Mouse (Mus musculus): ENCODE results near the gene Hdac9. TPM values are rescaled to one million over a fixed set of nuclear protein-coding genes. Genes with fewer than 3 reads are reported as not detected.

Hdac9 gene
- total and polyA plus RNA-seq, 2 experiments: 0.56 to 1.6 TPM

- Histone ChIP-seq H3K4me1 (ENCODE audit: control insufficient read depth, insufficient read depth, low read length) (no peaks in the 10 kb centered on the region), H3K36me3 (ENCODE audit: control insufficient read depth, insufficient read depth, low read length) (no peaks in the 10 kb centered on the region), H3K79me2 (ENCODE audit: control insufficient read depth, insufficient read depth, low read length) (no peaks in the 10 kb centered on the region), H3K27ac (replicated peaks; ENCODE audit: insufficient read depth, low read depth, low read length) (no peak overlapping the region), H3K27me3 (ENCODE audit: control insufficient read depth, insufficient read depth, low read length) (no peaks in the 10 kb centered on the region), H3K9ac (ENCODE audit: low read depth, low read length) (no peak overlapping the region), H3K4me3 (ENCODE audit: insufficient read depth, low read depth, low read length) (no peak overlapping the region)
- TF ChIP-seq CTCF (IDR thresholded peaks at IDR 0.05; ENCODE audit: low read depth, low read length) (no peak), POLR2A (IDR thresholded peaks at IDR 0.05; ENCODE audit: extremely low read depth, insufficient read depth, low read length) (no peak)
- DNase-seq (ENCODE audit: extremely low read depth, low read depth, low spot score): no peak
- WGBS: 93% methylated on average over 3 of the region's 3 CpGs
These were observed 632.5 kb downstream of the Hdac9 start for GRCm38 (mm10) chr12:34284396-34284795.

GRCm38 (mm10) chr12:34278822-34279221 lies 638.1 kb downstream of the Hdac9 start:
- H3K27ac ChIP-seq (replicated peaks; ENCODE audit: insufficient read depth, low read depth, low read length): no peak overlapping the region
- H3K36me3 ChIP-seq (ENCODE audit: control insufficient read depth, insufficient read depth, low read length): no peaks in the 10 kb centered on the region
- no peak overlapping the region for H3K4me3 ChIP-seq (ENCODE audit: insufficient read depth, low read depth, low read length)
- TF ChIP-seq POLR2A (IDR thresholded peaks at IDR 0.05; ENCODE audit: extremely low read depth, insufficient read depth, low read length) (no peak), CTCF (IDR thresholded peaks at IDR 0.05; ENCODE audit: low read depth, low read length) (no peak)
- H3K4me1 ChIP-seq (ENCODE audit: control insufficient read depth, insufficient read depth, low read length): no peaks in the 10 kb centered on the region
- H3K27me3 ChIP-seq (ENCODE audit: control insufficient read depth, insufficient read depth, low read length): no peaks in the 10 kb centered on the region
- H3K79me2 ChIP-seq (ENCODE audit: control insufficient read depth, insufficient read depth, low read length): no peaks in the 10 kb centered on the region
- 89% methylated on average over 12 of the region's 12 CpGs for WGBS
- DNase-seq (ENCODE audit: extremely low read depth, low read depth, low spot score): no peak
- no peak overlapping the region for H3K9ac ChIP-seq (ENCODE audit: low read depth, low read length)

- H3K79me2 ChIP-seq (ENCODE audit: control insufficient read depth, insufficient read depth, low read length): no peaks in the 10 kb centered on the region
- no peaks in the 10 kb centered on the region for H3K4me1 ChIP-seq (ENCODE audit: control insufficient read depth, insufficient read depth, low read length)
- no peak overlapping the region for H3K27ac ChIP-seq (replicated peaks; ENCODE audit: insufficient read depth, low read depth, low read length)
- 63% methylated on average over 1 of the region's 1 CpGs for WGBS
- DNase-seq (ENCODE audit: extremely low read depth, low read depth, low spot score): no peak
- no peak overlapping the region for H3K9ac ChIP-seq (ENCODE audit: low read depth, low read length)
- no peaks in the 10 kb centered on the region for H3K27me3 ChIP-seq (ENCODE audit: control insufficient read depth, insufficient read depth, low read length)
- H3K4me3 ChIP-seq (ENCODE audit: insufficient read depth, low read depth, low read length): no peak overlapping the region
- no peak for TF ChIP-seq POLR2A (IDR thresholded peaks at IDR 0.05; ENCODE audit: extremely low read depth, insufficient read depth, low read length)
- TF ChIP-seq CTCF (IDR thresholded peaks at IDR 0.05; ENCODE audit: low read depth, low read length): no peak
- H3K36me3 ChIP-seq (ENCODE audit: control insufficient read depth, insufficient read depth, low read length): no peaks in the 10 kb centered on the region
These were observed 643.1 kb downstream of the Hdac9 start for GRCm38 (mm10) chr12:34273816-34274215.

GRCm38 (mm10) chr12:34270096-34270495 lies 646.8 kb downstream of the Hdac9 start:
- Histone ChIP-seq H3K4me3 (ENCODE audit: insufficient read depth, low read depth, low read length) (no peak overlapping the region), H3K27ac (replicated peaks; ENCODE audit: insufficient read depth, low read depth, low read length) (no peak overlapping the region), H3K4me1 (ENCODE audit: control insufficient read depth, insufficient read depth, low read length) (peaks cover 7% of the 10 kb centered on the region; the same call in 1 of the 2 replicates), H3K9ac (ENCODE audit: low read depth, low read length) (no peak overlapping the region), H3K27me3 (ENCODE audit: control insufficient read depth, insufficient read depth, low read length) (no peaks in the 10 kb centered on the region), H3K36me3 (ENCODE audit: control insufficient read depth, insufficient read depth, low read length) (no peaks in the 10 kb centered on the region), H3K79me2 (ENCODE audit: control insufficient read depth, insufficient read depth, low read length) (no peaks in the 10 kb centered on the region)
- DNase-seq (ENCODE audit: extremely low read depth, low read depth, low spot score): no peak
- TF ChIP-seq CTCF (IDR thresholded peaks at IDR 0.05; ENCODE audit: low read depth, low read length) (no peak), POLR2A (IDR thresholded peaks at IDR 0.05; ENCODE audit: extremely low read depth, insufficient read depth, low read length) (no peak)
- 89% methylated on average over 6 of the region's 6 CpGs for WGBS

GRCm38 (mm10) chr12:34269472-34270040 lies 647.3 kb downstream of the Hdac9 start:
- 82% methylated on average over 13 of the region's 13 CpGs for WGBS
- no peak for DNase-seq (ENCODE audit: extremely low read depth, low read depth, low spot score)
- H3K9ac ChIP-seq (ENCODE audit: low read depth, low read length): no peak overlapping the region
- H3K36me3 ChIP-seq (ENCODE audit: control insufficient read depth, insufficient read depth, low read length): no peaks in the 10 kb centered on the region
- peaks cover 7% of the 10 kb centered on the region; the same call in 1 of the 2 replicates for H3K4me1 ChIP-seq (ENCODE audit: control insufficient read depth, insufficient read depth, low read length)
- H3K27ac ChIP-seq (replicated peaks; ENCODE audit: insufficient read depth, low read depth, low read length): no peak overlapping the region
- H3K4me3 ChIP-seq (ENCODE audit: insufficient read depth, low read depth, low read length): no peak overlapping the region
- TF ChIP-seq POLR2A (IDR thresholded peaks at IDR 0.05; ENCODE audit: extremely low read depth, insufficient read depth, low read length) (no peak), CTCF (IDR thresholded peaks at IDR 0.05; ENCODE audit: low read depth, low read length) (no peak)
- H3K27me3 ChIP-seq (ENCODE audit: control insufficient read depth, insufficient read depth, low read length): no peaks in the 10 kb centered on the region
- no peaks in the 10 kb centered on the region for H3K79me2 ChIP-seq (ENCODE audit: control insufficient read depth, insufficient read depth, low read length)

GRCm38 (mm10) chr12:34259651-34260050 lies 657.2 kb downstream of the Hdac9 start:
- H3K4me1 ChIP-seq (ENCODE audit: control insufficient read depth, insufficient read depth, low read length): no peaks in the 10 kb centered on the region
- H3K79me2 ChIP-seq (ENCODE audit: control insufficient read depth, insufficient read depth, low read length): no peaks in the 10 kb centered on the region
- no peak overlapping the region for H3K4me3 ChIP-seq (ENCODE audit: insufficient read depth, low read depth, low read length)
- no peak for DNase-seq (ENCODE audit: extremely low read depth, low read depth, low spot score)
- H3K27me3 ChIP-seq (ENCODE audit: control insufficient read depth, insufficient read depth, low read length): no peaks in the 10 kb centered on the region
- no peak overlapping the region for H3K27ac ChIP-seq (replicated peaks; ENCODE audit: insufficient read depth, low read depth, low read length)
- TF ChIP-seq CTCF (IDR thresholded peaks at IDR 0.05; ENCODE audit: low read depth, low read length): no peak
- TF ChIP-seq POLR2A (IDR thresholded peaks at IDR 0.05; ENCODE audit: extremely low read depth, insufficient read depth, low read length): no peak
- no peak overlapping the region for H3K9ac ChIP-seq (ENCODE audit: low read depth, low read length)
- WGBS: 77% methylated on average over 4 of the region's 4 CpGs
- no peaks in the 10 kb centered on the region for H3K36me3 ChIP-seq (ENCODE audit: control insufficient read depth, insufficient read depth, low read length)

All from liver, adult 2 months (tissue).